In genomic region chr6:6183601-6184000, GRCm38 (mm10) we compare ENCODE assay signal across 13 mouse cellular contexts. TPM values are rescaled to one million over a fixed set of nuclear protein-coding genes. Genes with fewer than 3 reads are reported as not detected.
A peak's percentile ranks its signal among the peaks of the same experiment; 100 is the strongest.
DNase-seq lines count a peak whose midpoint lies in the region; ATAC-seq and TF ChIP-seq lines count a peak whose summit lies in the region.
"Had no signal": no experiment of that assay in that cellular context is flagged by ENCODE, and none has a peak within 500 bp of the region (broad histone marks: within the 10 kb centered on the region; RNA-seq: fewer than 3 reads in every experiment).

No protein-coding gene starts in this region.

- H3K9me3 ChIP-seq in lung, embryonic 14.5 days (ENCODE audit: low read depth, low read length), result no peaks in the 10 kb centered on the region
- no peaks in the 10 kb centered on the region for H3K9me3 ChIP-seq in heart, embryonic 10.5 days
- H3K9me3 ChIP-seq: hindbrain, embryonic 12.5 days; limb, embryonic 12.5 days; midbrain, embryonic 10.5 days; neural tube, embryonic 12.5 days had no signal

- H3K27ac ChIP-seq in lung, embryonic 14.5 days (ENCODE audit: low read depth), result no peak overlapping the region
- H3K27ac ChIP-seq in heart, embryonic 10.5 days, result peak overlapping the region; percentile 56
- H3K27ac ChIP-seq: hindbrain, embryonic 12.5 days; limb, embryonic 12.5 days; midbrain, embryonic 10.5 days; neural tube, embryonic 12.5 days had no signal

- H3K9ac ChIP-seq in lung, embryonic 14.5 days, result no peak overlapping the region
- H3K9ac ChIP-seq: hindbrain, embryonic 12.5 days; limb, embryonic 12.5 days; neural tube, embryonic 12.5 days had no signal

- 0 out of 2 replicates have a peak, but pooled peaks cover 4% of the 10 kb centered on the region for H3K36me3 ChIP-seq in lung, embryonic 14.5 days (ENCODE audit: insufficient read depth)
- H3K36me3 ChIP-seq in heart, embryonic 10.5 days, result peaks cover 18% of the 10 kb centered on the region
- H3K36me3 ChIP-seq: hindbrain, embryonic 12.5 days; neural tube, embryonic 12.5 days had no signal

- H3K4me2 ChIP-seq in lung, embryonic 14.5 days, result no peak overlapping the region
- H3K4me2 ChIP-seq: hindbrain, embryonic 12.5 days; limb, embryonic 12.5 days; neural tube, embryonic 12.5 days had no signal

- H3K4me3 ChIP-seq in lung, embryonic 14.5 days (ENCODE audit: low read depth, low read length), result no peak overlapping the region
- H3K4me3 ChIP-seq in heart, embryonic 10.5 days, result peak overlapping the region; percentile 15; the same call in 1 of the 2 replicates
- H3K4me3 ChIP-seq: hindbrain, embryonic 12.5 days; limb, embryonic 12.5 days; midbrain, embryonic 10.5 days; neural tube, embryonic 12.5 days had no signal

- H3K27me3 ChIP-seq in lung, embryonic 14.5 days (ENCODE audit: insufficient read depth, low read length), result no peaks in the 10 kb centered on the region
- no peaks in the 10 kb centered on the region for H3K27me3 ChIP-seq in heart, embryonic 10.5 days (ENCODE audit: insufficient read depth, poor library complexity, severe bottlenecking)
- H3K27me3 ChIP-seq: hindbrain, embryonic 12.5 days; limb, embryonic 12.5 days; neural tube, embryonic 12.5 days had no signal

- H3K4me1 ChIP-seq in lung, embryonic 14.5 days (ENCODE audit: insufficient read depth), result 0 out of 2 replicates have a peak, but pooled peaks cover 7% of the 10 kb centered on the region
- H3K4me1 ChIP-seq in heart, embryonic 10.5 days, result peaks cover 39% of the 10 kb centered on the region
- H3K4me1 ChIP-seq: hindbrain, embryonic 12.5 days; limb, embryonic 12.5 days; neural tube, embryonic 12.5 days had no signal

- 27% methylated on average over 8 of the region's 8 CpGs for WGBS in lung, embryonic 14.5 days
- whole genome bisulfite sequencing in heart, embryonic 10.5 days, result 15% methylated on average over 8 of the region's 8 CpGs

- TF ChIP-seq CTCF in lung, embryonic 14.5 days (IDR thresholded peaks at IDR 0.05; ENCODE audit: low read depth), result no peak

- ATAC-seq in lung, embryonic 14.5 days (ENCODE audit: insufficient read depth), result 0 out of 2 replicates have a peak, but pooled peaks have one; percentile 44

- no peak for DNase-seq in lung, embryonic 14.5 days
- no peak for DNase-seq in lung, postnatal 14 days
- DNase-seq in adrenal gland, adult 8-10 months, result peak; percentile 17
- DNase-seq in heart, embryonic 10.5 days (ENCODE audit: low spot score), result peak; percentile 85
- peak; percentile 30 to 38 for DNase-seq in kidney, postnatal 36 days
- DNase-seq in cerebellum, postnatal 10 days, result no peak
- no peak for DNase-seq in cerebellum, postnatal 14 days
- DNase-seq: cerebellum, adult 8-10 months; right cerebral cortex, postnatal 25 days had no signal

RNA-seq across cellular contexts. Expression of gene Slc25a13, which starts 33.4 kb away (rescaled TPM):
- polyA plus RNA-seq in lung, embryonic 14.5 days (2014; fragmentation: Nextera tagmentation; extraction: Ambion mirVana), result 31.7 and 33.6 TPM in 2 replicates
- total RNA-seq in adrenal gland, adult 8-10 months (2022), result 10 to 100 TPM in 3 of 4 experiments, 1 to 10 TPM in 1; 9.9 to 18.3 (median 13.0) TPM
- polyA plus RNA-seq in heart, embryonic 10.5 days (2016; fragmentation: Nextera tagmentation; extraction: Ambion mirVana), result 61.4 and 78.4 TPM in 2 replicates

Comparison
In these comparisons a context has a peak if more than half of its experiments do, and no peak if none do; other contexts are left out.
1. DNase-seq: peak in adrenal gland, adult 8-10 months (single experiment), heart, embryonic 10.5 days (single experiment) and kidney, postnatal 36 days (2 of 2); none in lung, embryonic 14.5 days (single experiment), lung, postnatal 14 days (single experiment), cerebellum, postnatal 10 days (0 of 2) and cerebellum, postnatal 14 days (0 of 2).